Mouse (Mus musculus): ENCODE measurements around the gene Syngap1. TPM values are rescaled to one million over a fixed set of nuclear protein-coding genes. Genes with fewer than 3 reads are reported as not detected.

Syngap1 gene
- polyA plus RNA-seq, 1 experiment, result 109 TPM

DNA sequence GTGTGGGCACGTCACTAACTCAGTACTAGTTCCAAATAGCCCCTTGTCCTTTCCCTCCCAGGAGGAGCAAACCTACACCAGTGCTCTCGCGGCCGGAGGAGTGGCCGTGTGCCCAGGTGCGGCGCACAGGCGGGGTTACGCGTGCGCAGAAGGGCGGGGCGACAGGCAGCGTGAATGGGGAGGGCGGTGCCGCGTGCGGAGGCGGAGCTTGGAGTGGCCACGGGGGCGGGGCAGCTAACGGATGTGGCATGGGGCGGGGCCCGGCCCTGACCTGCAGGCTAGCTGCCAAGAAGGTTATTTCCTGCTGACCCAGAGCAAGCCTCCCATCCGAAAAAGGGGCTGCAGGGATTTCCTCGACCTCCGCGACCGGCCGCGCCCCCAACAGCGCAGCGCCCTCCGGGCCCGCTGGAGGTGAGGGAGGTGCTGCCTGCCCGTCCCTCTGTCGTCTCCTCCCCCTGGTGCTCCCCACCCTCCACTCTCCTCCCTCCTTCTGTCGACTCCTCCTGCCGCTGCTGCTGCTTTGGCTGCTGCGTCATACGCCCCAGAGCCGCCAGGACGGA, 8.1 kb upstream of the Syngap1 start, which contains the start of gene Phf1:
Gene Phf1, plus strand, starts transcription at position 214 of the 560 bp plus-strand sequence.
- H3K36me3 ChIP-seq (ENCODE audit: control insufficient read depth, insufficient read depth, low read length), result peaks cover 2% of the 10 kb centered on the region
- peak within 1 kb of the TSS; percentile 95 for H3K4me3 ChIP-seq (ENCODE audit: control insufficient read depth, low read depth, low read length)
- H3K27me3 ChIP-seq (ENCODE audit: control insufficient read depth, insufficient read depth, low read length), result no peaks in the 10 kb centered on the region
- peaks cover 22% of the 10 kb centered on the region for H3K4me1 ChIP-seq (ENCODE audit: control insufficient read depth, insufficient read depth, low read length)
- H3K27ac ChIP-seq (ENCODE audit: control insufficient read depth, insufficient read depth, low read depth, low read length), result peak within 1 kb of the TSS; percentile 95
- TF ChIP-seq POLR2A (IDR thresholded peaks at IDR 0.05; ENCODE audit: control insufficient read depth, low read depth, low read length), result peak; percentile 78
- no peak for TF ChIP-seq CTCF (IDR thresholded peaks at IDR 0.05; ENCODE audit: control insufficient read depth, insufficient read depth, insufficient replicate concordance, low read depth, low read length)

DNA sequence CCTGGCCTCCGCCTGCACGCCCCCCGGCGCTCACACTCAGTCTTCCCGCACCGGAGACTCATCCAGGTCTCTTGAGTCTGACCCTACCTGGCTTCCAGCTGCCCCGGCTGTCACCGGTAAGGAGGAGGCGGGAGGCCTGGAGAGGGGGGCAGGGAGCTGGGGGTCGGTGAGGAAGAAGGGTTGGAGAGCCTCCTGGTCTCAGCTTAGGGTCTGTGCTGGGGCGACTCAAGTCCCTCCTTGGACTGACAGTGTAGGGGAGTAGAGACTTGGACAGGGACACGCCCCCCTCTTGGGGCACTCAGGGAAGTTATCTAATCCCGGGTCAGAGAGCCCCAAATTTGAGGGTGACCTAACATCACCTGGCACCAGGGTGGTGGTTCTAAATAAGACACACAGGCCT, 7.6 kb upstream of the Syngap1 start:
- peak overlapping the region; percentile 95 for H3K27ac ChIP-seq (ENCODE audit: control insufficient read depth, insufficient read depth, low read depth, low read length)
- H3K4me3 ChIP-seq (ENCODE audit: control insufficient read depth, low read depth, low read length), result peak overlapping the region; percentile 95
- H3K36me3 ChIP-seq (ENCODE audit: control insufficient read depth, insufficient read depth, low read length), result peaks cover 2% of the 10 kb centered on the region
- TF ChIP-seq CTCF (IDR thresholded peaks at IDR 0.05; ENCODE audit: control insufficient read depth, insufficient read depth, insufficient replicate concordance, low read depth, low read length) (no peak), POLR2A (IDR thresholded peaks at IDR 0.05; ENCODE audit: control insufficient read depth, low read depth, low read length) (no peak)
- no peaks in the 10 kb centered on the region for H3K27me3 ChIP-seq (ENCODE audit: control insufficient read depth, insufficient read depth, low read length)
- peaks cover 26% of the 10 kb centered on the region for H3K4me1 ChIP-seq (ENCODE audit: control insufficient read depth, insufficient read depth, low read length)

GRCm38 (mm10) chr17:26933885-26934827, 6.9 kb upstream of the Syngap1 start:
- TF ChIP-seq CTCF (IDR thresholded peaks at IDR 0.05; ENCODE audit: control insufficient read depth, insufficient read depth, insufficient replicate concordance, low read depth, low read length) (no peak), POLR2A (IDR thresholded peaks at IDR 0.05; ENCODE audit: control insufficient read depth, low read depth, low read length) (no peak)
- Histone ChIP-seq H3K4me3 (ENCODE audit: control insufficient read depth, low read depth, low read length) (peak overlapping the region; percentile 95), H3K36me3 (ENCODE audit: control insufficient read depth, insufficient read depth, low read length) (peaks cover 2% of the 10 kb centered on the region), H3K27me3 (ENCODE audit: control insufficient read depth, insufficient read depth, low read length) (no peaks in the 10 kb centered on the region), H3K27ac (ENCODE audit: control insufficient read depth, insufficient read depth, low read depth, low read length) (peak overlapping the region; percentile 95), H3K4me1 (ENCODE audit: control insufficient read depth, insufficient read depth, low read length) (peaks cover 33% of the 10 kb centered on the region)

- Histone ChIP-seq H3K4me3 (ENCODE audit: control insufficient read depth, low read depth, low read length) (peak overlapping the region; percentile 95), H3K36me3 (ENCODE audit: control insufficient read depth, insufficient read depth, low read length) (peaks cover 2% of the 10 kb centered on the region), H3K4me1 (ENCODE audit: control insufficient read depth, insufficient read depth, low read length) (peaks cover 35% of the 10 kb centered on the region), H3K27me3 (ENCODE audit: control insufficient read depth, insufficient read depth, low read length) (no peaks in the 10 kb centered on the region), H3K27ac (ENCODE audit: control insufficient read depth, insufficient read depth, low read depth, low read length) (peak overlapping the region; percentile 4; the same call in 1 of the 2 replicates)
- TF ChIP-seq CTCF (IDR thresholded peaks at IDR 0.05; ENCODE audit: control insufficient read depth, insufficient read depth, insufficient replicate concordance, low read depth, low read length) (no peak), POLR2A (IDR thresholded peaks at IDR 0.05; ENCODE audit: control insufficient read depth, low read depth, low read length) (no peak)
Measured at GRCm38 (mm10) chr17:26935027-26935426, 6.0 kb upstream of the Syngap1 start.

GRCm38 (mm10) chr17:26936453-26936852, 4.6 kb upstream of the Syngap1 start:
- Histone ChIP-seq H3K4me3 (ENCODE audit: control insufficient read depth, low read depth, low read length) (peak overlapping the region; percentile 19), H3K27ac (ENCODE audit: control insufficient read depth, insufficient read depth, low read depth, low read length) (no peak overlapping the region), H3K4me1 (ENCODE audit: control insufficient read depth, insufficient read depth, low read length) (peaks cover 44% of the 10 kb centered on the region), H3K27me3 (ENCODE audit: control insufficient read depth, insufficient read depth, low read length) (no peaks in the 10 kb centered on the region), H3K36me3 (ENCODE audit: control insufficient read depth, insufficient read depth, low read length) (peaks cover 2% of the 10 kb centered on the region)
- TF ChIP-seq CTCF (IDR thresholded peaks at IDR 0.05; ENCODE audit: control insufficient read depth, insufficient read depth, insufficient replicate concordance, low read depth, low read length) (no peak), POLR2A (IDR thresholded peaks at IDR 0.05; ENCODE audit: control insufficient read depth, low read depth, low read length) (no peak)

DNA sequence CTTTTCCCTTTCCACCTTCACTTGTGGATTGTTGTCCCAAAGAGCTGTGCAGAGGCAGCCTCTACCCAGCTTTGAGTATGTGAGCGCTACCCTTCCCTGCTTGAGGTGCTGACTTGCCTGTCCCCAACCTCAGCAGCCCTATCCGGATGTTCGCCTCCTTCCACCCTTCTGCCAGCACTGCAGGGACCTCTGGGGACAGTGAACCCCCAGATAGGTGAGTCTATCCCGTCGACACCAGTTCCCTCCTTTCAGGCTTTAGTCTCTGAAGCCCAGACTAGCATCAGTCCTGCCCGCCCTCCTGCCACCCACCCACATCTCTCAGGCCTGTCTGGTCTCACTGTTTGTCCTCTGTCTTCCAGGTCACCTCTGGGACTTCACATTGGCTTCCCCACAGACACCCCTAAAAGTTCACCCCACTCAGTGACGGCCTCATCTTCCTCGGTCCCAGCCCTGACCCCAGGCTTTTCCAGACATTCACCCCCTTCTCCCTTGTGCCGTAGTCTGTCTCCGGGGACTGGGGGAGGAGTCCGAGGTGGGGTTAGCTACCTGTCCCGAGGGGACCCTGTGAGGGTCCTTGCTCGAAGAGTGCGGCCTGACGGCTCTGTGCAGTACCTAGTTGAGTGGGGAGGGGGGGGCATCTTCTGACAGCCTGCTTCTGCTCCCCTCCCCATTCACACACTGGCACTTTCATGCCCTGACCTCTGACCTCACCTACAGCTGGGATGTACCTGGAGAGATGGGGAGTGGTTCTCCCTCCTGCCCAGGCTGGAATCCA, 3.9 kb upstream of the Syngap1 start:
- peaks cover 2% of the 10 kb centered on the region for H3K36me3 ChIP-seq (ENCODE audit: control insufficient read depth, insufficient read depth, low read length)
- H3K27ac ChIP-seq (ENCODE audit: control insufficient read depth, insufficient read depth, low read depth, low read length), result no peak overlapping the region
- TF ChIP-seq CTCF (IDR thresholded peaks at IDR 0.05; ENCODE audit: control insufficient read depth, insufficient read depth, insufficient replicate concordance, low read depth, low read length) (no peak), POLR2A (IDR thresholded peaks at IDR 0.05; ENCODE audit: control insufficient read depth, low read depth, low read length) (no peak; the same call in 1 of the 2 replicates)
- peaks cover 45% of the 10 kb centered on the region for H3K4me1 ChIP-seq (ENCODE audit: control insufficient read depth, insufficient read depth, low read length)
- no peaks in the 10 kb centered on the region for H3K27me3 ChIP-seq (ENCODE audit: control insufficient read depth, insufficient read depth, low read length)
- peak overlapping the region; percentile 19 for H3K4me3 ChIP-seq (ENCODE audit: control insufficient read depth, low read depth, low read length)

Measured in testis, adult 2 months (tissue).